Mouse (Mus musculus): ENCODE data around the gene Gm21750. TPM values are rescaled to one million over a fixed set of nuclear protein-coding genes. Genes with fewer than 3 reads are reported as not detected.

Gm21750 gene
- polyA plus RNA-seq, 1 experiment from 2014 or later: not detected

GRCm38 (mm10) chr14:73688427-73688826, 27.4 kb downstream of the Gm21750 start:
- Histone ChIP-seq H3K9ac (no peak overlapping the region), H3K4me1 (replicated peaks) (no peaks in the 10 kb centered on the region), H3K9me3 (replicated peaks) (no peaks in the 10 kb centered on the region; the same call in 1 of the 2 replicates), H3K4me2 (no peak overlapping the region), H3K27ac (no peak overlapping the region), H3K36me3 (no peaks in the 10 kb centered on the region), H3K27me3 (no peaks in the 10 kb centered on the region), H3K4me3 (no peak overlapping the region)
- no peak for ATAC-seq (replicated peaks; ENCODE audit: insufficient number of reproducible peaks, insufficient read depth, low FRiP score, low read depth)
- WGBS: 66% methylated on average over 2 of the region's 2 CpGs

- Histone ChIP-seq H3K36me3 (no peaks in the 10 kb centered on the region), H3K27ac (no peak overlapping the region), H3K4me3 (no peak overlapping the region), H3K4me1 (replicated peaks) (no peaks in the 10 kb centered on the region), H3K9me3 (replicated peaks) (no peaks in the 10 kb centered on the region), H3K9ac (no peak overlapping the region), H3K27me3 (no peaks in the 10 kb centered on the region), H3K4me2 (no peak overlapping the region)
- 36% methylated on average over 1 of the region's 1 CpGs for WGBS
- no peak for ATAC-seq (replicated peaks; ENCODE audit: insufficient number of reproducible peaks, insufficient read depth, low FRiP score, low read depth)
Observed at GRCm38 (mm10) chr14:73700256-73700655, 39.2 kb downstream of the Gm21750 start.

- Histone ChIP-seq H3K27me3 (no peaks in the 10 kb centered on the region), H3K36me3 (no peaks in the 10 kb centered on the region), H3K4me3 (no peak overlapping the region), H3K9ac (no peak overlapping the region), H3K9me3 (replicated peaks) (no peaks in the 10 kb centered on the region), H3K27ac (no peak overlapping the region), H3K4me2 (no peak overlapping the region), H3K4me1 (replicated peaks) (no peaks in the 10 kb centered on the region)
- ATAC-seq (replicated peaks; ENCODE audit: insufficient number of reproducible peaks, insufficient read depth, low FRiP score, low read depth): no peak
- WGBS: 73% methylated on average over 9 of the region's 9 CpGs
Observed at GRCm38 (mm10) chr14:73709412-73710110, 48.5 kb downstream of the Gm21750 start.

Other genes with a start within 250 kb of the Gm21750 start
- 48.4 and 51.6 TPM in 2 replicates for gene Med4, start 151.2 kb upstream of the Gm21750 start, polyA plus RNA-seq (2015; fragmentation: Nextera tagmentation; extraction: Ambion mirVana)
- 195 and 257 TPM in 2 replicates for gene Sucla2, start 135.9 kb upstream of the Gm21750 start, polyA plus RNA-seq (2015; fragmentation: Nextera tagmentation; extraction: Ambion mirVana)
- 4.2 and 4.6 TPM in 2 replicates for gene Nudt15, start 113.0 kb upstream of the Gm21750 start, polyA plus RNA-seq (2015; fragmentation: Nextera tagmentation; extraction: Ambion mirVana)